Mouse (Mus musculus) ES-E14 (cell line): Measurements from ENCODE around the gene Tmem92.

Experiments
- HCFC1 ChIP-seq: IDR thresholded peaks from 2 replicates; pipeline ENCODE4 v1.6.1; 2012; ENCODE audit warnings: low read length, inconsistent platforms, borderline replicate concordance; ENCODE audit not compliant: insufficient read depth
- MAFK ChIP-seq: IDR thresholded peaks from 2 replicates; pipeline ENCODE4 v1.6.1; 2014; ENCODE audit warnings: mild to moderate bottlenecking, low read depth, low read length, inconsistent platforms; ENCODE audit not compliant: insufficient read depth

DNA sequence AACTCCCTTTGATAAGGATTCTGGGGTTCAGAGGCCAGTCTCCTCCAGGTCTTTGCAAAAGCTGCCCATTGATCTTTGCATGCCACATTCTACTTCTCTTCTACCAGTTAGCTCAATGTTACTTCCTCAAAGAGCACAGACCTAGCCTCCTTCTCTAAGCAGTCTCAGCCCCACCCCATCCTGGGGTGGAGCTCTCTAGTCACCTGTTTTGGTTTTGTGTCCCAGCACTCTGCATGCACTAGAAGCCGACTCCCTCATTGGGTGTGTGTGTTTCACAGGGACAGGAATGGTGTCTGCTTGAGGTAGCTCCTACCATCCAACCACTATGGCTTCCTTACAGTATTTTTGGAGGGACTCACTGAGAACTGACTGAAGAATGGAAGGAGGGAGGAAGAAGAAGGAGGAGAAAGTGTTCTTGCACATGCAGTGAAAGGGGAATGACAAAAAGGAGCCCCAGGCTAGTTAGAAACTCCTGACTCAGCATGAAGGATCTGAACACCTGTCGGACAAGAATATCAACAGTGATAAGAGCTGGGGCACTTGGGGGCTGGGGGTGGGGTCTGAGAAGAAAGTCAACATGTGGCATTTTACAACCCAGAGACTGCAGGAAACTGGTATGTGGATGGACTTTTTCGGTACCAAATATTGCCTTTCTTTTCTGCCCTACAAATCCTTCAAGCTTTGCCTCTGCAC, 10.0 kb downstream of the Tmem92 start:
- no peak for TF ChIP-seq HCFC1
- peak; percentile 60; the same call in 1 of the 2 replicates for TF ChIP-seq MAFK
